Mouse (Mus musculus) midbrain, embryonic 16.5 days (tissue): ENCODE results near the gene Vmn1r118. TPM values are rescaled to one million over a fixed set of nuclear protein-coding genes. Genes with fewer than 3 reads are reported as not detected.
"Not testable (repeated sequence)": the region's sequence is repeated elsewhere in the genome, so short reads cannot be mapped to it uniquely, and the experiment has no call there.

Source experiments
- ATAC-seq: fragments of 200-750 bp; cut with Nextera tagmentation; 2 replicates; pipeline ENCODE4 v1.8.0; 2017; ENCODE audit warnings: moderate TSS enrichment
- H3K27ac ChIP-seq: fragments of 300-500 bp; sonication (generic); 2 replicates; pipeline ENCODE4 v1.5.1; 2014; ENCODE audit warnings: mild to moderate bottlenecking, low read length, mixed read lengths
- H3K27me3 ChIP-seq: fragments of 300-500 bp; sonication (generic); 2 replicates; pipeline ENCODE4 v1.6.1; 2014; ENCODE audit warnings: low read depth, low read length, mixed read lengths; ENCODE audit not compliant: control insufficient read depth, insufficient read depth
- H3K36me3 ChIP-seq: fragments of 300-500 bp; sonication (generic); 2 replicates; pipeline ENCODE4 v1.6.1; 2014; ENCODE audit warnings: mild to moderate bottlenecking, low read length, moderate library complexity, mixed read lengths; ENCODE audit not compliant: control insufficient read depth, insufficient read depth
- H3K4me1 ChIP-seq: fragments of 300-500 bp; sonication (generic); 2 replicates; pipeline ENCODE4 v1.6.1; 2014; ENCODE audit warnings: mild to moderate bottlenecking, low read length, mixed read lengths; ENCODE audit not compliant: control insufficient read depth, insufficient read depth
- H3K4me2 ChIP-seq: fragments of 300-500 bp; sonication (generic); 2 replicates; pipeline ENCODE4 v1.6.1; 2014; ENCODE audit warnings: mild to moderate bottlenecking, low read length, mixed read lengths
- H3K4me3 ChIP-seq: fragments of 300-500 bp; sonication (generic); 2 replicates; pipeline ENCODE4 v1.5.1; 2014; ENCODE audit warnings: low read depth, mild to moderate bottlenecking, low read length, moderate library complexity, mixed read lengths
- H3K9ac ChIP-seq: fragments of 300-500 bp; sonication (generic); 2 replicates; pipeline ENCODE4 v1.6.1; 2014; ENCODE audit warnings: low read depth, low read length, mixed read lengths
- H3K9me3 ChIP-seq: fragments of 300-500 bp; sonication (generic); replicated peaks from 2 replicates; pipeline ENCODE4 v1.6.1; 2014; ENCODE audit warnings: mild to moderate bottlenecking, low read length, mixed read lengths; ENCODE audit not compliant: control insufficient read depth, poor library complexity, severe bottlenecking
- WGBS: fragments of 180-500 bp; shearing (Covaris S2); extraction: QIAGEN DNeasy Blood & Tissue Kit; methylation state at CpG from one replicate; pipeline ENCODE4 v1.1.7; 2014; 5-methylcytosine and 5-hydroxymethylcytosine counted together
- polyA plus RNA-seq: library from polyadenylated mRNA; unstranded; fragments of >200 nt; fragmentation: Nextera tagmentation; extraction: Ambion mirVana; gene quantifications from 2 replicates; pipeline ENCODE4 v1.2.1, GENCODE M21; 2015

The Vmn1r118 gene
- not detected in 2 replicates for polyA plus RNA-seq

GRCm38 (mm10) chr7:20912247-20912646 is at the start of gene Vmn1r118:
Vmn1r118 (minus strand) TSS chr7:20912347.
- not testable (repeated sequence) for H3K9me3 ChIP-seq, H3K27ac ChIP-seq, H3K4me3 ChIP-seq, H3K4me1 ChIP-seq, H3K36me3 ChIP-seq, H3K9ac ChIP-seq, H3K4me2 ChIP-seq, H3K27me3 ChIP-seq, ATAC-seq
- WGBS, result no CpG with 5 or more reads among the region's 2 CpGs

GRCm38 (mm10) chr7:20884021-20884420 is 28.1 kb downstream of the Vmn1r118 start, which contains the start of gene Vmn1r117:
Vmn1r117 (minus strand) TSS chr7:20884121.
- not testable (repeated sequence) for ATAC-seq, H3K9me3 ChIP-seq, H3K27me3 ChIP-seq

GRCm38 (mm10) chr7:20871956-20872355 is 40.2 kb downstream of the Vmn1r118 start, which contains the start of gene Vmn1r116:
Vmn1r116 (plus strand) TSS chr7:20872256.
- 61% methylated on average over 2 of the region's 3 CpGs for WGBS
- not testable (repeated sequence) for H3K4me2 ChIP-seq, H3K27ac ChIP-seq, H3K4me3 ChIP-seq, H3K36me3 ChIP-seq, H3K9me3 ChIP-seq, H3K4me1 ChIP-seq, H3K9ac ChIP-seq, H3K27me3 ChIP-seq, ATAC-seq

More at GRCm38 (mm10) chr7:20884021-20884420, 28.1 kb downstream of the Vmn1r118 start, which contains the start of gene Vmn1r117:
- not testable (repeated sequence) for H3K4me3 ChIP-seq, H3K4me1 ChIP-seq, H3K27ac ChIP-seq, H3K4me2 ChIP-seq, H3K9ac ChIP-seq, H3K36me3 ChIP-seq
- WGBS, result no CpG with 5 or more reads among the region's 2 CpGs

Other genes with a start within 250 kb of the Vmn1r118 start
- gene Vmn1r107, start 243.4 kb downstream of the Vmn1r118 start, polyA plus RNA-seq, result not detected in 2 replicates
- not detected in 2 replicates for gene Vmn1r111, start 209.1 kb downstream of the Vmn1r118 start, polyA plus RNA-seq
- gene Gm10668, start 181.7 kb downstream of the Vmn1r118 start, polyA plus RNA-seq, result not detected in 2 replicates
- gene Vmn1r112, start 141.2 kb downstream of the Vmn1r118 start, polyA plus RNA-seq, result not detected in 2 replicates
- gene Vmn1r113, start 125.1 kb downstream of the Vmn1r118 start, polyA plus RNA-seq, result not detected in 2 replicates
- gene Vmn1r114, start 100.2 kb downstream of the Vmn1r118 start, polyA plus RNA-seq, result not detected in 2 replicates
- gene Vmn1r115, start 67.4 kb downstream of the Vmn1r118 start, polyA plus RNA-seq, result not detected in 2 replicates
- not detected in 2 replicates for gene Vmn1r116, start 40.1 kb downstream of the Vmn1r118 start, polyA plus RNA-seq
- not detected in 2 replicates for gene Vmn1r117, start 28.2 kb downstream of the Vmn1r118 start, polyA plus RNA-seq
- not detected in 2 replicates for gene Vmn1r119, start 100.1 kb upstream of the Vmn1r118 start, polyA plus RNA-seq
- not detected in 2 replicates for gene Vmn1r120, start 141.4 kb upstream of the Vmn1r118 start, polyA plus RNA-seq
- gene Vmn1r121, start 186.2 kb upstream of the Vmn1r118 start, polyA plus RNA-seq, result not detected in 2 replicates
- gene Vmn1r122, start 221.8 kb upstream of the Vmn1r118 start, polyA plus RNA-seq, result not detected in 2 replicates
- not detected in 2 replicates for gene Vmn1r123, start 249.8 kb upstream of the Vmn1r118 start, polyA plus RNA-seq